In genomic region chr12:21322296-21322695, GRCm38 (mm10) we compare ENCODE assay signal across 18 mouse cellular contexts.
"Had no signal": no experiment of that assay in that cellular context is flagged by ENCODE, and none has a peak within 500 bp of the region (broad histone marks: within the 10 kb centered on the region; RNA-seq: fewer than 3 reads in every experiment).

No protein-coding gene starts in this region.

- ATAC-seq: midbrain, embryonic 16.5 days had no signal

- H3K9me3 ChIP-seq: midbrain, embryonic 10.5 days; midbrain, embryonic 12.5 days; neural tube, embryonic 13.5 days; neural tube, embryonic 15.5 days had no signal

- H3K27me3 ChIP-seq: midbrain, embryonic 12.5 days; neural tube, embryonic 13.5 days; neural tube, embryonic 15.5 days had no signal

- DNase-seq: lung, adult 18-20 months; lung, embryonic 14.5 days; lung, postnatal 10 days; lung, postnatal 4 days; midbrain, embryonic 14.5 days; retina, postnatal 1 day; right cerebral cortex, adult 18-20 months; right cerebral cortex, postnatal 25 days; right cerebral cortex, postnatal 4 days; spleen, adult 18-20 months; thymus, adult 18-20 months; thymus, postnatal 14 days; thymus, postnatal 36 days had no signal

- H3K4me2 ChIP-seq: lung, embryonic 14.5 days; midbrain, embryonic 12.5 days; neural tube, embryonic 13.5 days; neural tube, embryonic 15.5 days had no signal

- H3K9ac ChIP-seq: lung, embryonic 14.5 days; midbrain, embryonic 12.5 days; neural tube, embryonic 13.5 days; neural tube, embryonic 15.5 days had no signal

- H3K4me1 ChIP-seq: midbrain, embryonic 12.5 days had no signal

- H3K4me3 ChIP-seq: midbrain, embryonic 10.5 days; midbrain, embryonic 12.5 days; neural tube, embryonic 13.5 days; neural tube, embryonic 15.5 days had no signal

- H3K27ac ChIP-seq: midbrain, embryonic 10.5 days; midbrain, embryonic 12.5 days; neural tube, embryonic 13.5 days; neural tube, embryonic 15.5 days had no signal
